Mouse (Mus musculus) forebrain, postnatal 0 days (tissue): ENCODE results near the gene Uba6. TPM values are rescaled to one million over a fixed set of nuclear protein-coding genes. Genes with fewer than 3 reads are reported as not detected.

Experiments used
- ATAC-seq: fragments of 200-750 bp; cut with Nextera tagmentation; 2 replicates; pipeline ENCODE4 v1.8.0; 2017; ENCODE audit warnings: mild to moderate bottlenecking, moderate library complexity
- DNase-seq: peaks from one replicate; pipeline ENCODE4 v3.0.0-alpha.2; 2015
- H3K27ac ChIP-seq: fragments of 300-500 bp; sonication (generic); 2 replicates; pipeline ENCODE4 v1.5.1; 2014; ENCODE audit warnings: low read depth, mild to moderate bottlenecking, antibody characterized with exemption, low read length, moderate library complexity, mixed read lengths
- H3K27me3 ChIP-seq: fragments of 300-500 bp; sonication (generic); 2 replicates; pipeline ENCODE4 v1.6.1; 2014; ENCODE audit warnings: mild to moderate bottlenecking, low read length, mixed read lengths; ENCODE audit not compliant: insufficient read depth
- H3K36me3 ChIP-seq: fragments of 300-500 bp; sonication (generic); 2 replicates; pipeline ENCODE4 v1.6.1; 2014; ENCODE audit warnings: mild to moderate bottlenecking, moderate library complexity; ENCODE audit not compliant: insufficient read depth
- H3K4me1 ChIP-seq: fragments of 300-500 bp; sonication (generic); 2 replicates; pipeline ENCODE4 v1.6.1; 2014; ENCODE audit warnings: antibody characterized with exemption; ENCODE audit not compliant: insufficient read depth
- H3K4me2 ChIP-seq: fragments of 300-500 bp; sonication (generic); 2 replicates; pipeline ENCODE4 v1.6.1; 2014; ENCODE audit warnings: low read depth, mild to moderate bottlenecking, moderate library complexity
- H3K4me3 ChIP-seq: fragments of 300-500 bp; sonication (generic); 2 replicates; pipeline ENCODE4 v1.5.1; 2014; ENCODE audit warnings: low read depth, low read length, mixed read lengths
- H3K9ac ChIP-seq: fragments of 300-500 bp; sonication (generic); 2 replicates; pipeline ENCODE4 v1.6.1; 2014; ENCODE audit warnings: mild to moderate bottlenecking
- H3K9me3 ChIP-seq: fragments of 300-500 bp; sonication (generic); 2 replicates; pipeline ENCODE4 v1.6.1; 2016; ENCODE audit warnings: low read length
- CTCF ChIP-seq: sonication (generic); IDR thresholded peaks from 2 replicates; pipeline ENCODE4 v1.5.1; 2016; ENCODE audit warnings: antibody characterized with exemption, control low read depth, low read depth
- WGBS: fragments of 180-500 bp; shearing (Covaris S2); extraction: QIAGEN DNeasy Blood & Tissue Kit; methylation state at CpG from one replicate; pipeline ENCODE4 v1.1.7; 2014; 5-methylcytosine and 5-hydroxymethylcytosine counted together
- polyA plus RNA-seq: library from polyadenylated mRNA; unstranded; fragments of >200 nt; fragmentation: Nextera tagmentation; extraction: Ambion mirVana; gene quantifications from 2 replicates; pipeline ENCODE4 v1.2.1, GENCODE M21; 2015
- total RNA-seq: library from RNA; depleted of rRNA; stranded (reverse); fragments of >200 nt; gene quantifications from 2 replicates; pipeline ENCODE4 v1.2.3, GENCODE M21; 2014

The Uba6 gene
- total and polyA plus RNA-seq, 2 experiments from 2014 or later: 6.7 to 18.7 TPM

- ATAC-seq: no peak
- WGBS: 85% methylated on average over 3 of the region's 3 CpGs
- H3K9me3 ChIP-seq: no peaks in the 10 kb centered on the region
Observed at GRCm38 (mm10) chr5:86078720-86079334, 93.8 kb downstream of the Uba6 start.

GRCm38 (mm10) chr5:86072756-86073386, 99.7 kb downstream of the Uba6 start:
- H3K9me3 ChIP-seq: no peaks in the 10 kb centered on the region
- ATAC-seq (no peak), DNase-seq (no peak)
- no peak overlapping the region for H3K9ac ChIP-seq
- H3K4me3 ChIP-seq: no peak overlapping the region
- no peaks in the 10 kb centered on the region for H3K36me3 ChIP-seq
- H3K4me2 ChIP-seq: no peak overlapping the region
- H3K27me3 ChIP-seq: no peaks in the 10 kb centered on the region
- H3K4me1 ChIP-seq: no peaks in the 10 kb centered on the region
- 85% methylated on average over 4 of the region's 4 CpGs for WGBS
- no peak overlapping the region for H3K27ac ChIP-seq
- TF ChIP-seq CTCF: no peak

More at GRCm38 (mm10) chr5:86078720-86079334, 93.8 kb downstream of the Uba6 start:
- DNase-seq: no peak
- Histone ChIP-seq H3K27ac (no peak overlapping the region), H3K4me3 (no peak overlapping the region), H3K4me1 (no peaks in the 10 kb centered on the region), H3K4me2 (no peak overlapping the region), H3K27me3 (no peaks in the 10 kb centered on the region), H3K9ac (no peak overlapping the region), H3K36me3 (no peaks in the 10 kb centered on the region)
- no peak for TF ChIP-seq CTCF

GRCm38 (mm10) chr5:86071538-86071937, 101.1 kb downstream of the Uba6 start, which contains the start of gene Stap1:
Stap1 (plus strand) TSS chr5:86071746.
- H3K27me3 ChIP-seq: no peaks in the 10 kb centered on the region
- WGBS: 80% methylated on average over 7 of the region's 7 CpGs
- no peak within 1 kb of the TSS for H3K4me2 ChIP-seq
- no peak within 1 kb of the TSS for H3K4me3 ChIP-seq
- no peak for TF ChIP-seq CTCF
- no peaks in the 10 kb centered on the region for H3K36me3 ChIP-seq
- H3K9ac ChIP-seq: no peak within 1 kb of the TSS
- no peak for DNase-seq
- H3K4me1 ChIP-seq: no peaks in the 10 kb centered on the region
- H3K9me3 ChIP-seq: no peaks in the 10 kb centered on the region
- no peak within 1 kb of the TSS for H3K27ac ChIP-seq
- no peak for ATAC-seq

GRCm38 (mm10) chr5:86069121-86069520, 103.5 kb downstream of the Uba6 start:
- Histone ChIP-seq H3K4me3 (no peak overlapping the region), H3K27ac (no peak overlapping the region), H3K9ac (no peak overlapping the region), H3K36me3 (no peaks in the 10 kb centered on the region), H3K27me3 (no peaks in the 10 kb centered on the region), H3K4me2 (no peak overlapping the region), H3K4me1 (peaks cover 4% of the 10 kb centered on the region; the same call in 1 of the 2 replicates), H3K9me3 (no peaks in the 10 kb centered on the region)
- TF ChIP-seq CTCF: no peak
- ATAC-seq (no peak), DNase-seq (no peak)
- WGBS: 86% methylated on average over 6 of the region's 6 CpGs

GRCm38 (mm10) chr5:86068451-86068850, 104.2 kb downstream of the Uba6 start:
- Histone ChIP-seq H3K4me2 (no peak overlapping the region), H3K4me3 (no peak overlapping the region), H3K36me3 (no peaks in the 10 kb centered on the region), H3K27me3 (no peaks in the 10 kb centered on the region), H3K9me3 (no peaks in the 10 kb centered on the region), H3K4me1 (peaks cover 10% of the 10 kb centered on the region; the same call in 1 of the 2 replicates), H3K9ac (no peak overlapping the region), H3K27ac (no peak overlapping the region)
- ATAC-seq (no peak), DNase-seq (no peak)
- 90% methylated on average over 3 of the region's 3 CpGs for WGBS
- no peak for TF ChIP-seq CTCF

- H3K9me3 ChIP-seq: no peaks in the 10 kb centered on the region
- H3K36me3 ChIP-seq: no peaks in the 10 kb centered on the region
- peak; percentile 85 for TF ChIP-seq CTCF
- under 1% methylated on average over 17 of the region's 17 CpGs for WGBS
- peaks cover 10% of the 10 kb centered on the region; the same call in 1 of the 2 replicates for H3K4me1 ChIP-seq
- ATAC-seq (peak; percentile 61), DNase-seq (peak; percentile 90)
- H3K27ac ChIP-seq: 0 out of 2 replicates have a peak overlapping the region, but pooled peaks have one; percentile 6
- H3K4me3 ChIP-seq: peak overlapping the region; percentile 78
- H3K4me2 ChIP-seq: peak overlapping the region; percentile 48
- peak overlapping the region; percentile 2; the same call in 1 of the 2 replicates for H3K9ac ChIP-seq
- no peaks in the 10 kb centered on the region for H3K27me3 ChIP-seq
Observed at GRCm38 (mm10) chr5:86066551-86066929, 106.1 kb downstream of the Uba6 start.

GRCm38 (mm10) chr5:86065876-86066550, 106.6 kb downstream of the Uba6 start:
- peaks cover 10% of the 10 kb centered on the region; the same call in 1 of the 2 replicates for H3K4me1 ChIP-seq
- no peak for DNase-seq
- H3K9me3 ChIP-seq: no peaks in the 10 kb centered on the region
- peak overlapping the region; percentile 88 for H3K9ac ChIP-seq
- no peak for TF ChIP-seq CTCF
- H3K27me3 ChIP-seq: no peaks in the 10 kb centered on the region
- ATAC-seq: peak; percentile 59
- WGBS: 1% methylated on average over 17 of the region's 17 CpGs
- H3K36me3 ChIP-seq: no peaks in the 10 kb centered on the region
- H3K27ac ChIP-seq: peak overlapping the region; percentile 57
- H3K4me2 ChIP-seq: peak overlapping the region; percentile 48
- peak overlapping the region; percentile 78 for H3K4me3 ChIP-seq
